Mouse (Mus musculus) ES-CJ7 (cell line): ENCODE measurements around the gene Ereg.

Source experiments
- DNase-seq: peaks from one replicate; pipeline ENCODE4 v3.0.0; 2011; ENCODE audit warnings: low read depth, low spot score

The Ereg gene

GRCm38 (mm10) chr5:91074450-91074950 lies at the start of gene Ereg:
Ereg (plus strand) TSS chr5:91074622.
- peak; percentile 67 for DNase-seq

GRCm38 (mm10) chr5:91027164-91027563 lies 47.3 kb upstream of the Ereg start, which contains the start of gene Epgn:
Epgn (plus strand) TSS chr5:91027464.
- no peak for DNase-seq

GRCm38 (mm10) chr5:91027840-91028239 lies 46.6 kb upstream of the Ereg start:
- DNase-seq: no peak

GRCm38 (mm10) chr5:91030629-91031028 lies 43.8 kb upstream of the Ereg start:
- no peak for DNase-seq

- peak; percentile 33 for DNase-seq
Observed at GRCm38 (mm10) chr5:91035341-91035740, 39.1 kb upstream of the Ereg start.

GRCm38 (mm10) chr5:91036628-91037027 lies 37.8 kb upstream of the Ereg start:
- no peak for DNase-seq

GRCm38 (mm10) chr5:91037756-91038155 lies 36.7 kb upstream of the Ereg start:
- DNase-seq: no peak

GRCm38 (mm10) chr5:91038547-91038946 lies 35.9 kb upstream of the Ereg start:
- DNase-seq: peak; percentile 84

- DNase-seq: no peak
Observed at GRCm38 (mm10) chr5:91038963-91039362, 35.5 kb upstream of the Ereg start.

- no peak for DNase-seq
Observed at GRCm38 (mm10) chr5:91047987-91048386, 26.4 kb upstream of the Ereg start.

GRCm38 (mm10) chr5:91048397-91048796 lies 26.0 kb upstream of the Ereg start:
- DNase-seq: no peak

- no peak for DNase-seq
Observed at GRCm38 (mm10) chr5:91072340-91072739, 2.1 kb upstream of the Ereg start.

- no peak for DNase-seq
Observed at GRCm38 (mm10) chr5:91073626-91074025, 796 bp upstream of the Ereg start.

GRCm38 (mm10) chr5:91074026-91074425 lies 396 bp upstream of the Ereg start:
- DNase-seq: no peak

GRCm38 (mm10) chr5:91075021-91075420 lies 599 bp downstream of the Ereg start:
- DNase-seq: no peak

GRCm38 (mm10) chr5:91083016-91083415 lies 8.6 kb downstream of the Ereg start:
- DNase-seq: no peak

- DNase-seq: no peak
Observed at GRCm38 (mm10) chr5:91085291-91085690, 10.9 kb downstream of the Ereg start.

- no peak for DNase-seq
Observed at GRCm38 (mm10) chr5:91090301-91090700, 15.9 kb downstream of the Ereg start.

GRCm38 (mm10) chr5:91097911-91098614 lies 23.6 kb downstream of the Ereg start:
- no peak for DNase-seq

GRCm38 (mm10) chr5:91101742-91102141 lies 27.3 kb downstream of the Ereg start:
- no peak for DNase-seq

GRCm38 (mm10) chr5:91103943-91104665 lies 29.7 kb downstream of the Ereg start:
- no peak for DNase-seq

GRCm38 (mm10) chr5:91106248-91106647 lies 31.8 kb downstream of the Ereg start:
- DNase-seq: no peak
